Mouse (Mus musculus) E14TG2a.4 (cell line): ENCODE results near the gene Hnrnph3.

Source experiments
- CTCF ChIP-seq: conservative IDR thresholded peaks from 2 replicates; pipeline ENCODE4 v1.5.1; 2014; ENCODE audit warnings: low read length
- NANOG ChIP-seq: IDR thresholded peaks from 2 replicates; pipeline ENCODE4 v1.6.1; 2014; ENCODE audit warnings: borderline replicate concordance, low read length, mixed read lengths
- POU5F1 ChIP-seq: IDR thresholded peaks from 2 replicates; pipeline ENCODE4 v1.6.1; 2014; ENCODE audit warnings: low read length, borderline replicate concordance

DNA sequence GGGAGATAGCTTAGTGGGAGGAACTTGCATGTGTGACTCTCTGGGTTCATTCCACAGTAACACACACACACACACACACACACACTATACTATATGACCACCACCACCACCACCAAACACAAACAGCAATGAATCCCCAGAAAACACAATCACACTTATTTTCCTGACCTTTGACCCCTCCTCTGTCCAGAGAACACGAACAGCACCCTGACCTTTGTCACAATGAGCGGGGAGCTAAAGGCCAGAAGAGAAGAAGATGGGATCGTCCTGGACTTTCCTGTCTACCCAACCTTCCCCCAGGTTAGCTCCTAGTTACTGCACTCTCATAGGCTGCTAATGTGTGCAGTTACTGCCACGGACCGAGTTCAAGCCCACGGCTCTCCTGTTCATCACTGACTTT, 28.0 kb upstream of the Hnrnph3 start:
- no peak for TF ChIP-seq CTCF
- no peak for TF ChIP-seq POU5F1
- TF ChIP-seq NANOG, result no peak
